Mouse (Mus musculus) embryonic fibroblast, embryonic 13.5 days (primary cell): ENCODE data around the gene Adad2. TPM values are rescaled to one million over a fixed set of nuclear protein-coding genes. Genes with fewer than 3 reads are reported as not detected.

Source experiments
- H3K27ac ChIP-seq: 2 replicates; pipeline ENCODE4 v1.5.1; 2012; ENCODE audit warnings: low read length, control low read depth, inconsistent platforms; ENCODE audit not compliant: insufficient read depth
- H3K4me1 ChIP-seq: 2 replicates; pipeline ENCODE4 v1.6.1; 2011; ENCODE audit warnings: low read length; ENCODE audit not compliant: control insufficient read depth, insufficient read depth
- H3K4me3 ChIP-seq: 2 replicates; pipeline ENCODE4 v1.5.1; 2011; ENCODE audit warnings: mild to moderate bottlenecking, control low read depth, low read length; ENCODE audit not compliant: insufficient read depth
- CTCF ChIP-seq: IDR thresholded peaks from 2 replicates; pipeline ENCODE4 v1.5.1; 2011; ENCODE audit warnings: mild to moderate bottlenecking, control low read depth, low read length, moderate library complexity, borderline replicate concordance; ENCODE audit not compliant: insufficient read depth
- POLR2A ChIP-seq: IDR thresholded peaks from 2 replicates; pipeline ENCODE4 v1.6.1; 2011; ENCODE audit warnings: low read depth, mild to moderate bottlenecking, control low read depth, low read length, moderate library complexity
- polyA plus RNA-seq: library from polyadenylated mRNA; stranded (reverse); fragments of >200 nt; gene quantifications from 2 replicates; pipeline ENCODE4 v1.2.4, GENCODE M21; 2011; ENCODE audit warnings: low read depth; ENCODE audit not compliant: missing spikeins, insufficient read length

Gene Adad2
- polyA plus RNA-seq, 1 experiment, result not detected

GRCm38 (mm10) chr8:119651324-119651723 lies 38.8 kb downstream of the Adad2 start:
- Histone ChIP-seq H3K27ac (no peak overlapping the region), H3K4me1 (no peaks in the 10 kb centered on the region), H3K4me3 (no peak overlapping the region)
- TF ChIP-seq POLR2A, result no peak

- Histone ChIP-seq H3K4me3 (no peak overlapping the region), H3K4me1 (no peaks in the 10 kb centered on the region), H3K27ac (no peak overlapping the region)
- TF ChIP-seq CTCF, result no peak
- no peak for TF ChIP-seq POLR2A
Observed at GRCm38 (mm10) chr8:119656709-119657464, 44.3 kb downstream of the Adad2 start.

GRCm38 (mm10) chr8:119661081-119661480 lies 48.5 kb downstream of the Adad2 start:
- Histone ChIP-seq H3K4me1 (no peaks in the 10 kb centered on the region), H3K27ac (no peak overlapping the region), H3K4me3 (no peak overlapping the region)
- TF ChIP-seq POLR2A (no peak), CTCF (no peak)

GRCm38 (mm10) chr8:119661892-119662291 lies 49.3 kb downstream of the Adad2 start:
- Histone ChIP-seq H3K4me1 (no peaks in the 10 kb centered on the region), H3K4me3 (no peak overlapping the region), H3K27ac (no peak overlapping the region)
- TF ChIP-seq CTCF (no peak), POLR2A (no peak)

GRCm38 (mm10) chr8:119663440-119663839 lies 50.9 kb downstream of the Adad2 start:
- no peaks in the 10 kb centered on the region for H3K4me1 ChIP-seq
- H3K27ac ChIP-seq, result no peak overlapping the region
- TF ChIP-seq POLR2A, result no peak
- no peak for TF ChIP-seq CTCF
- no peak overlapping the region for H3K4me3 ChIP-seq

GRCm38 (mm10) chr8:119665270-119665669 lies 52.7 kb downstream of the Adad2 start:
- H3K27ac ChIP-seq, result no peak overlapping the region
- H3K4me3 ChIP-seq, result no peak overlapping the region
- TF ChIP-seq CTCF, result no peak
- no peak for TF ChIP-seq POLR2A
- H3K4me1 ChIP-seq, result no peaks in the 10 kb centered on the region

Other genes starting within 250 kb of the Adad2 start
- 5.6 and 7.1 TPM in 2 replicates for gene Mlycd, start 217.9 kb upstream of the Adad2 start, polyA plus RNA-seq
- gene Osgin1, start 178.6 kb upstream of the Adad2 start, polyA plus RNA-seq, result 2.6 and 4.5 TPM in 2 replicates
- gene Necab2, start 166.0 kb upstream of the Adad2 start, polyA plus RNA-seq, result 0.30 TPM in 1 of 2 replicates, not detected in the other
- not detected in 2 replicates for gene Slc38a8, start 111.0 kb upstream of the Adad2 start, polyA plus RNA-seq
- 114 TPM in 2 replicates for gene Mbtps1, start 54.0 kb upstream of the Adad2 start, polyA plus RNA-seq
- gene Hsdl1, start 37.6 kb upstream of the Adad2 start, polyA plus RNA-seq, result 7.3 and 7.5 TPM in 2 replicates
- gene Dnaaf1, start 37.5 kb upstream of the Adad2 start, polyA plus RNA-seq, result not detected in 2 replicates
- 4.7 and 5.2 TPM in 2 replicates for gene Taf1c, start 7.5 kb upstream of the Adad2 start, polyA plus RNA-seq
- gene Kcng4, start 22.9 kb downstream of the Adad2 start, polyA plus RNA-seq, result not detected in 2 replicates
- not detected in 2 replicates for gene Wfdc1, start 53.6 kb downstream of the Adad2 start, polyA plus RNA-seq
- gene Atp2c2, start 87.3 kb downstream of the Adad2 start, polyA plus RNA-seq, result not detected in 2 replicates
- gene Tldc1, start 165.7 kb downstream of the Adad2 start, polyA plus RNA-seq, result 10.1 TPM in 2 replicates
- gene Cotl1, start 227.8 kb downstream of the Adad2 start, polyA plus RNA-seq, result 27.0 and 35.5 TPM in 2 replicates
- 1.6 and 2.1 TPM in 2 replicates for gene Klhl36, start 249.5 kb downstream of the Adad2 start, polyA plus RNA-seq